Mouse (Mus musculus): Measurements from ENCODE around the gene Zfp652. TPM values are rescaled to one million over a fixed set of nuclear protein-coding genes. Genes with fewer than 3 reads are reported as not detected.

The Zfp652 gene
- total and polyA plus RNA-seq, 2 experiments from 2014 or later: 16.5 to 29.4 TPM

GRCm38 (mm10) chr11:95762996-95763395, 50.5 kb downstream of the Zfp652 start:
- no peak overlapping the region for H3K9ac ChIP-seq
- no peak overlapping the region for H3K4me2 ChIP-seq (ENCODE audit: low read depth)
- WGBS: 83% methylated on average over 4 of the region's 4 CpGs
- peaks cover 18% of the 10 kb centered on the region for H3K36me3 ChIP-seq (ENCODE audit: insufficient read depth)
- no peaks in the 10 kb centered on the region for H3K9me3 ChIP-seq (ENCODE audit: low read length)
- ATAC-seq (no peak), DNase-seq (no peak)
- no peak overlapping the region for H3K4me3 ChIP-seq (ENCODE audit: low read depth, low read length)
- no peak overlapping the region for H3K27ac ChIP-seq (ENCODE audit: low read depth, low read length)
- no peaks in the 10 kb centered on the region for H3K4me1 ChIP-seq (ENCODE audit: insufficient read depth)
- no peak for TF ChIP-seq CTCF (IDR thresholded peaks at IDR 0.05; ENCODE audit: low read depth)
- no peaks in the 10 kb centered on the region for H3K27me3 ChIP-seq (ENCODE audit: insufficient read depth, low read length)

GRCm38 (mm10) chr11:95764806-95765205, 52.3 kb downstream of the Zfp652 start:
- Histone ChIP-seq H3K4me3 (ENCODE audit: low read depth, low read length) (no peak overlapping the region), H3K27me3 (ENCODE audit: insufficient read depth, low read length) (no peaks in the 10 kb centered on the region), H3K27ac (ENCODE audit: low read depth, low read length) (no peak overlapping the region), H3K9ac (no peak overlapping the region), H3K36me3 (ENCODE audit: insufficient read depth) (peaks cover 27% of the 10 kb centered on the region), H3K4me1 (ENCODE audit: insufficient read depth) (no peaks in the 10 kb centered on the region), H3K9me3 (ENCODE audit: low read length) (no peaks in the 10 kb centered on the region), H3K4me2 (ENCODE audit: low read depth) (no peak overlapping the region)
- no peak for ATAC-seq
- DNase-seq: no peak
- WGBS: 69% methylated on average over 8 of the region's 8 CpGs
- TF ChIP-seq CTCF (IDR thresholded peaks at IDR 0.05; ENCODE audit: low read depth): no peak

- no peaks in the 10 kb centered on the region for H3K4me1 ChIP-seq (ENCODE audit: insufficient read depth)
- no peaks in the 10 kb centered on the region for H3K27me3 ChIP-seq (ENCODE audit: insufficient read depth, low read length)
- 92% methylated on average over 10 of the region's 10 CpGs for WGBS
- H3K27ac ChIP-seq (ENCODE audit: low read depth, low read length): no peak overlapping the region
- no peak for TF ChIP-seq CTCF (IDR thresholded peaks at IDR 0.05; ENCODE audit: low read depth)
- H3K9me3 ChIP-seq (ENCODE audit: low read length): no peaks in the 10 kb centered on the region
- H3K4me2 ChIP-seq (ENCODE audit: low read depth): no peak overlapping the region
- no peak for ATAC-seq
- no peak overlapping the region for H3K4me3 ChIP-seq (ENCODE audit: low read depth, low read length)
- no peak overlapping the region for H3K9ac ChIP-seq
- peaks cover 23% of the 10 kb centered on the region for H3K36me3 ChIP-seq (ENCODE audit: insufficient read depth)
- no peak for DNase-seq
These were observed 52.9 kb downstream of the Zfp652 start for GRCm38 (mm10) chr11:95765334-95765733.

GRCm38 (mm10) chr11:95768244-95768643, 55.8 kb downstream of the Zfp652 start:
- no peak for ATAC-seq

GRCm38 (mm10) chr11:95769208-95769607, 56.7 kb downstream of the Zfp652 start:
- H3K4me2 ChIP-seq (ENCODE audit: low read depth): no peak overlapping the region
- no peaks in the 10 kb centered on the region for H3K9me3 ChIP-seq (ENCODE audit: low read length)
- H3K27ac ChIP-seq (ENCODE audit: low read depth, low read length): no peak overlapping the region
- H3K4me1 ChIP-seq (ENCODE audit: insufficient read depth): no peaks in the 10 kb centered on the region
- TF ChIP-seq CTCF (IDR thresholded peaks at IDR 0.05; ENCODE audit: low read depth): no peak
- no peak overlapping the region for H3K4me3 ChIP-seq (ENCODE audit: low read depth, low read length)
- 87% methylated on average over 10 of the region's 10 CpGs for WGBS
- H3K36me3 ChIP-seq (ENCODE audit: insufficient read depth): peaks cover 15% of the 10 kb centered on the region
- ATAC-seq (no peak), DNase-seq (no peak)
- no peaks in the 10 kb centered on the region for H3K27me3 ChIP-seq (ENCODE audit: insufficient read depth, low read length)
- no peak overlapping the region for H3K9ac ChIP-seq

More at GRCm38 (mm10) chr11:95768244-95768643, 55.8 kb downstream of the Zfp652 start:
- Histone ChIP-seq H3K36me3 (ENCODE audit: insufficient read depth) (peaks cover 23% of the 10 kb centered on the region), H3K9me3 (ENCODE audit: low read length) (no peaks in the 10 kb centered on the region), H3K27me3 (ENCODE audit: insufficient read depth, low read length) (no peaks in the 10 kb centered on the region), H3K27ac (ENCODE audit: low read depth, low read length) (no peak overlapping the region), H3K4me3 (ENCODE audit: low read depth, low read length) (no peak overlapping the region), H3K4me2 (ENCODE audit: low read depth) (no peak overlapping the region), H3K9ac (no peak overlapping the region), H3K4me1 (ENCODE audit: insufficient read depth) (no peaks in the 10 kb centered on the region)
- TF ChIP-seq CTCF (IDR thresholded peaks at IDR 0.05; ENCODE audit: low read depth): no peak
- WGBS: 90% methylated on average over 6 of the region's 6 CpGs
- DNase-seq: no peak

- H3K4me3 ChIP-seq (ENCODE audit: low read depth, low read length): no peak overlapping the region
- no peaks in the 10 kb centered on the region for H3K9me3 ChIP-seq (ENCODE audit: low read length)
- no peaks in the 10 kb centered on the region for H3K27me3 ChIP-seq (ENCODE audit: insufficient read depth, low read length)
- ATAC-seq (no peak), DNase-seq (peak; percentile 22)
- 61% methylated on average over 9 of the region's 9 CpGs for WGBS
- H3K4me2 ChIP-seq (ENCODE audit: low read depth): no peak overlapping the region
- H3K9ac ChIP-seq: no peak overlapping the region
- no peak overlapping the region for H3K27ac ChIP-seq (ENCODE audit: low read depth, low read length)
- TF ChIP-seq CTCF (IDR thresholded peaks at IDR 0.05; ENCODE audit: low read depth): peak; percentile 58
- no peaks in the 10 kb centered on the region for H3K4me1 ChIP-seq (ENCODE audit: insufficient read depth)
- peaks cover 9% of the 10 kb centered on the region; the same call in 1 of the 2 replicates for H3K36me3 ChIP-seq (ENCODE audit: insufficient read depth)
These were observed 58.4 kb downstream of the Zfp652 start for GRCm38 (mm10) chr11:95770720-95771364.

DNA sequence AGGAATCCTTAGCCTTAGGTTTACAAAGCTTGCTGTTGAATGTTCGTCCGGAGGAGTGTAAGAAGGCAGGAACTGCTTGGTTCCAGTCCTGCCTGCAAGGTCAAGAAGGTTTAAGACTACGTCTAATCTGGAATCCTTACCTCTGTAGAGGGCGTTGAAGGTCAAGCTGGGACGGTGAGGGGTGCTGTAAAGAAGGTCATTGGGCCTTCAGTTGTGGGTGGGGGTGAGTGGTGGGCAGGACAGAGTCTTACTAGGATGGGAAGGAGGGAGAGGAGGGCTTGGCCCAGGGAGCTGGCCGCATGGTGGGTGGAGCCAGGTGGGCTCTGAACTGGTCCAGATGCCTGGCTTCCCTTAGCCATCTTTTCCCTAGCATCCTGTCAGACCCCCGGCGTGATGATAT, 59.2 kb downstream of the Zfp652 start:
- Histone ChIP-seq H3K4me2 (ENCODE audit: low read depth) (no peak overlapping the region), H3K36me3 (ENCODE audit: insufficient read depth) (peaks cover 9% of the 10 kb centered on the region; the same call in 1 of the 2 replicates), H3K4me1 (ENCODE audit: insufficient read depth) (no peaks in the 10 kb centered on the region), H3K4me3 (ENCODE audit: low read depth, low read length) (no peak overlapping the region), H3K27ac (ENCODE audit: low read depth, low read length) (no peak overlapping the region), H3K9ac (no peak overlapping the region), H3K27me3 (ENCODE audit: insufficient read depth, low read length) (no peaks in the 10 kb centered on the region), H3K9me3 (ENCODE audit: low read length) (no peaks in the 10 kb centered on the region)
- TF ChIP-seq CTCF (IDR thresholded peaks at IDR 0.05; ENCODE audit: low read depth): no peak
- ATAC-seq: no peak
- DNase-seq: no peak
- whole genome bisulfite sequencing: 94% methylated on average over 8 of the region's 8 CpGs

Measured in forebrain, postnatal 0 days (tissue).